Mouse (Mus musculus) embryo, embryonic 11.5 days (tissue): ENCODE data around the gene Enho.
A peak's percentile ranks its signal among the peaks of the same experiment; 100 is the strongest.

Source experiments
- DNase-seq: peaks from one replicate; pipeline ENCODE4 v3.0.0-alpha.2; 2012; ENCODE audit warnings: low read depth, low spot score

The Enho gene

GRCm38 (mm10) chr4:41633001-41633400, 7.1 kb downstream of the Enho start:
- no peak for DNase-seq

- no peak for DNase-seq
Measured at GRCm38 (mm10) chr4:41631390-41631789, 8.7 kb downstream of the Enho start.

- DNase-seq, result no peak
Measured at GRCm38 (mm10) chr4:41630196-41630595, 9.9 kb downstream of the Enho start.

- DNase-seq, result peak; percentile 51
Measured at GRCm38 (mm10) chr4:41628202-41628927, 11.8 kb downstream of the Enho start.

GRCm38 (mm10) chr4:41622071-41622470, 18.1 kb downstream of the Enho start:
- DNase-seq, result no peak

- no peak for DNase-seq
Measured at GRCm38 (mm10) chr4:41618916-41619746, 21.0 kb downstream of the Enho start.

DNA sequence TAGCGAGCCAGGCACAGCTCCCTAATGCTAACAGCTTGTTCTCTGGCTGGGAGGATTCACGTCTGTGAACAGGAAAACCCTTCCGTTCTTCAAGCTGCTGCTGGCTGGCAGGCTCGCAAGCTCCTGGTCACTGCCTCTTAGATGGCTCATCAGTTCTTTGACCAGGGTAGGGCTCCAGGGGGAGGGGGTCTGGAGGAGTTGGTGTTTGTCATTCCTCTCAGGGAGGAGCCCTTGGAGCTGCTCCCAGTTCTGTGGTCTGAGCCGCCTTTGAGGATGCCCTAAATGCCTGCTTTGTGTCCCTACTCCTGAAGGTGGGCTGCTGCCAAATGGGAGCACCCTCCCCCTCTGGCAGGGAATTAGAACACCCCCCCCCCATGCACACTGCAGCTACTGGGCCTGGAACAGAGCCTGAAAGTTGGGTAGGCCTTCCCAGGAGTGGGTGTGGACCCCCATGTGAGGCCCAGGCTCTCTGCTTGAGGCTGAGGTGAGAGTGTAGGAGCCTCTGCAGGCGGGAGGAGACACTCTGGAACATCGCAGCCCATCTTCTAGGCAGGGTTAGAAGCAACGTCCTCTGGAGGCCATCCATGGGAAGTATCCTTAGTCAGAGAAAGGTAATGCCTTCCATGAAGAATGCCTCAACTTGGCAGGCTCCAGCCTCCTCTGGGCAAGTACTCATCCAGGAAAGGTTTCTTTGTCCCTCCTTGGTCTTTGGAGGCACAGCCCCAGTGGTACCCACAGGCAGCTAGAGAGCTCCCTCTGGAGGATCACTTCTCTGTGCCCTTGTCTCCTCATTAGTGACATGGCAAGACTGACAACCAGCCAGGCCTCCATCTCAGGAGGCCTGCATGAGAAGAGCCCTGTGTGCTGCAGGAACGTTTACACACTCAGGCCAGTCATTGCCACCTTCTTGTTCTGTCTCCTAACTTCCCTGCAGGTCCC, 24.2 kb downstream of the Enho start:
- DNase-seq, result no peak

GRCm38 (mm10) chr4:41614156-41614555, 26.0 kb downstream of the Enho start:
- DNase-seq, result peak; percentile 63

GRCm38 (mm10) chr4:41612166-41612565, 28.0 kb downstream of the Enho start:
- DNase-seq, result no peak

GRCm38 (mm10) chr4:41610594-41610980, 29.5 kb downstream of the Enho start:
- DNase-seq, result no peak

GRCm38 (mm10) chr4:41609681-41610593, 30.2 kb downstream of the Enho start:
- no peak for DNase-seq

DNA sequence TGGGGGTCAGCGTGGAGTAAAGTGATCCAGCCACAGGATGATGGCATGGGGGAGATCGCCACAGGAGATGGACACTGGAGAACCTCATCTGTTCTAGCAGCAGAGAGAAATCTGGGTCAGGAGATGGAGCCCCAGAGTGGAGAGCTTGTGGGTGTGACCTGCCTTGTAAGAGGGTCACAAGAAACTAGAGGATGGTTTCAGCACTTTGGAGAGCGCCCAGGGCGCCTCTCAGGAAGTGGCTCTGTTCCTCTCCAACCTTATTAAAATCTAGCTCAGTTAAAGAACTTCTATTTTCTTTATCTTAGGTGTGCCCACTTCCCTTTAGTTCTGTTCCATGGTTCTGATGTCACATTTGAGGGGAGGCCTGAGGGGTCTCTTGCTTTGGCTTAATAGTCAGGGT, 33.3 kb downstream of the Enho start:
- peak; percentile 72 for DNase-seq

DNA sequence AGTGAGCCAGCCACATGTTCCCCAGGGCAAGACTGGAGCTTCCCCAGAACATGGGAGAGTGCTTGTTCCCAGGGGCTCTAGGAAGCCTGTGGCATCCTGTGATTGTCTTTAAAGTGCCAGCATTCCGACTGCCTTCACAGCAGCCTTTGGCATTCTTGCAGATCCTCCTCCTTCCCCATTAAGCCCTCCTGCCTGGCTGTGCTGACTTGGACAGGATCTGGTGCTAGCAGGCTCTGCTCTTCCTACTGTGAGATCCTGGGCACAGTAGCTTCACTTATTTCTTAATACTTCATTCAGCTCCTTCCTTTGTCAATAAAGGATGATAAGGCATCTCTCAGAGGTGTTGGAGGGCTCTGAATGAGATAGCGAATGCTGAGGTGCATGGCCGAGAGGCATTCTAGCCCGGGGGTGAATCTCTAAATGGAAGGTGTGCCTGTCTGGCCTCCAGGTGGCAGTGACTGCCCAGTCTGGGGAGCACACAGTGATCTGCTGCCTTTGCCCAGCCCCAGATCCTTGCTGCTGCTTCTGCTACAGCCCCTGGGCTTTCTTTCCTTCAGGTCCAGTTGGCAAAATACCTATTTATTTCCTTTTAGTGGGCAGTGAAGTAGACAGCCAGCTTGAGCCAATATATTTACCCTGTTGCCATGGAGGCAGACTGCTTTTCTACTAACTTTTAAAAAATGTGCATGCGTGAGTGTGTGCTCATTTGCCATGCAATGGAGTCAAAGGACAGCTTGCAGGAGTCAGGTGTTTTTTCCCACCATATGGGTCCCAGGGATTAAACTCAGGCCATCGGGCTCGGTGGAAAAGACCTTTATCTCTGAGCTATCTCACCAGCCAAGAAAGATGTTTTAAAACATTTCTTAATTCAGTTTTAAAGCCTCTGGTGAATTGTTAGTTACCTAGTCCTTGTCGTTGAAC, 35.4 kb downstream of the Enho start:
- no peak for DNase-seq

DNA sequence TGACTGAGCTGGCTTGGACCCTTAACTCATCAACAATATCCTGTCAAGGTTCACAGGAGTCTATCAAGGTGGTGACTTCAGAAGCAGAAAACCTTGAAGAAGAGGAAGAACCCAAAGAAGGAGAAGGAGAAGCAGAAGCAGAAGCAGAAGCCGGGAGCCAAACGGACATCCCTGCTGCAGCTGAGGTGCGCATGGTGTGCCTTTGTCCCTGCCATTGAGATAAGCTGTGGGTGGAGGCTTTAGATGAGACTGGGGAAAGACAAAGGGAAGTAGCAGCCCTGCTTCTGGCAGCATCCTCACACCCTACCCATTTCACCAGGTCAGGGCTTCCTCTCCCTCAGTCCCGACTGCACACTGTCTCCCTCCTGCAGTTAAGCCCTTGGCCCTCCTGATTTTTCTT, 37.3 kb downstream of the Enho start:
- DNase-seq, result no peak
